20 mouse cellular contexts compared by ENCODE assay signal in the genomic region with DNA sequence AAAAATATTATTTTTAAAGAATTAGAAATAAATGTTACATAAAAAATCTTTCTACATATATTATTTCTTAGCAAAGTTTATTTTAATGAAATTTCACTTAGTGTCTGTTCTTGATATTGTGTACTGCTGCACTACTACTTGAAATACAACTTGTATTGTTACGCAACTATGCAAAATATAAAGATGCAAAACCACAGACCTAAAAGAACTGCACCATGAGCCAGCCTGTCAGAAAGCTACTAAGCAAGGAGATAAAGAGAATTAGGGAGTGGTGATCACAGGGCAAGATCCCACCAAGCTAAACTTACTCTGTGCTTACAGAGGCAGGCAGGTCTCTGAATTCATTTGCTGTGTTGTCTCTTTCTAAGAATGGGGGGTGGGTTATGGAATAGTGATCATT.
"Had no signal": no experiment of that assay in that cellular context is flagged by ENCODE, and none has a peak within 500 bp of the region (broad histone marks: within the 10 kb centered on the region; RNA-seq: fewer than 3 reads in every experiment).

No protein-coding gene starts in this region.

- H3K27me3 ChIP-seq: limb, embryonic 12.5 days; limb, embryonic 15.5 days; megakaryocyte, embryonic 14.5 days; neural tube, embryonic 13.5 days; stomach, embryonic 15.5 days had no signal

- H3K27ac ChIP-seq: limb, embryonic 12.5 days; limb, embryonic 15.5 days; liver, embryonic 14.5 days; midbrain, embryonic 10.5 days; neural tube, embryonic 13.5 days; stomach, embryonic 15.5 days had no signal

- H3K4me3 ChIP-seq: limb, embryonic 12.5 days; limb, embryonic 15.5 days; megakaryocyte, embryonic 14.5 days; midbrain, embryonic 10.5 days; neural tube, embryonic 13.5 days; stomach, embryonic 15.5 days had no signal

- H3K36me3 ChIP-seq: limb, embryonic 12.5 days; limb, embryonic 15.5 days; midbrain, embryonic 10.5 days; neural tube, embryonic 13.5 days; stomach, embryonic 15.5 days had no signal

- DNase-seq: kidney, adult 18-20 months; kidney, adult 9 months; kidney, postnatal 14 days; kidney, postnatal 4 days; left cerebral cortex, postnatal 4 days; liver, postnatal 0 days; lung, embryonic 14.5 days; lung, postnatal 10 days; midbrain, embryonic 14.5 days; retina, postnatal 1 day; right cerebral cortex, postnatal 25 days; spleen, adult 18-20 months; thymus, postnatal 25 days had no signal

- H3K9me3 ChIP-seq: limb, embryonic 12.5 days; limb, embryonic 15.5 days; megakaryocyte, embryonic 14.5 days; midbrain, embryonic 10.5 days; neural tube, embryonic 13.5 days; stomach, embryonic 15.5 days had no signal

- H3K4me1 ChIP-seq: limb, embryonic 12.5 days; limb, embryonic 15.5 days; midbrain, embryonic 10.5 days; stomach, embryonic 15.5 days had no signal

- ATAC-seq: liver, postnatal 0 days had no signal
